Mouse (Mus musculus): ENCODE measurements around the gene Gm42674. TPM values are rescaled to one million over a fixed set of nuclear protein-coding genes. Genes with fewer than 3 reads are reported as not detected.

Gene Gm42674
- polyA plus RNA-seq, 1 experiment = not detected

DNA sequence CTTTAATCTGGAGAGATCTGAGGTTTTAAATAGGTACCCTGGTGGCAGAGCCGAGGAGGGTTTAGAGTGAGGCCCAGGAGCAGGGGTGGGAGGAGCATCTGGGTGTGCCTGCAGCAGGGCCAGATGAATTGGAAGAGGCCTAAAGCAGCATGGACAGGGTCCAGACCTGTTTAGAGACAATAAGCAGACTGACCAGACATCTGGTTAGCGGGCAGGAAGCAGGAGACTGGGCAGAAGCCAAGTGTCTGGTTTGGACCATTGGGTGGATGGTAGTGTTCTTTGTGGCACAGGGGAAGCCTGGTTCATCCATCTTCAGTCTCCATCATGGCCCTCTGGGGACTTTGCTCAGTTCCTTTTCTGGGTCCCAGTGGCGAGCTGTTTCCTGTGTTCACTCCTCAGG is 17.8 kb upstream of the Gm42674 start:
- DNase-seq (ENCODE audit: low read depth) = no peak
- TF ChIP-seq POLR2A (IDR thresholded peaks at IDR 0.05; ENCODE audit: borderline replicate concordance, extremely low read depth, insufficient read depth, insufficient read length, poor library complexity, severe bottlenecking) (no peak), CTCF (IDR thresholded peaks at IDR 0.05; ENCODE audit: borderline replicate concordance, extremely low read depth, insufficient read depth, insufficient read length) (no peak)

- TF ChIP-seq CTCF (IDR thresholded peaks at IDR 0.05; ENCODE audit: borderline replicate concordance, extremely low read depth, insufficient read depth, insufficient read length) (peak; percentile 91), POLR2A (IDR thresholded peaks at IDR 0.05; ENCODE audit: borderline replicate concordance, extremely low read depth, insufficient read depth, insufficient read length, poor library complexity, severe bottlenecking) (no peak)
- peak; percentile 83 for DNase-seq (ENCODE audit: low read depth)
Observed at GRCm38 (mm10) chr3:90585595-90585994, 16.1 kb upstream of the Gm42674 start.

GRCm38 (mm10) chr3:90586016-90586643 is 15.6 kb upstream of the Gm42674 start:
- no peak for DNase-seq (ENCODE audit: low read depth)
- TF ChIP-seq CTCF (IDR thresholded peaks at IDR 0.05; ENCODE audit: borderline replicate concordance, extremely low read depth, insufficient read depth, insufficient read length) = no peak
- no peak for TF ChIP-seq POLR2A (IDR thresholded peaks at IDR 0.05; ENCODE audit: borderline replicate concordance, extremely low read depth, insufficient read depth, insufficient read length, poor library complexity, severe bottlenecking)

DNA sequence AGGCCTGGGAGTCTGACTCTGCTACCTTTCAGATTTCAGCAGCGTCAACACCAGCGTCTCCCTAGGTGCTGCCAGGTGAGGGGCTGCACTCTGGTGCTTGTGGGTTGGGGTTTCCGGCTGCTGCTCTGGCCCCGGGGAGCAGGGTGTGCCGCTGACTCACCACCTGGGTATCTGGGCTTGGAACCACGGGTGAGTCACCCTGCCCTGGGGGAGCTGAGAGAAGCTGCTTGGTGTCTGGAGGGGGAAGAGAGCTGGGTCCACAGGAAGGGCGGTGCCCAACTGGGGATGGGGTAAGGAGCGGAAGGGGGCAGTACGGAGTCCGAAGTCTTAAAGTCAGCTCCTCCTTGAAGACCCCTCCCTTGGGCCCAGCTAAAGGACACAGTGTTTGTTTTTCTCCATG is 14.8 kb upstream of the Gm42674 start:
- TF ChIP-seq CTCF (IDR thresholded peaks at IDR 0.05; ENCODE audit: borderline replicate concordance, extremely low read depth, insufficient read depth, insufficient read length) (no peak), POLR2A (IDR thresholded peaks at IDR 0.05; ENCODE audit: borderline replicate concordance, extremely low read depth, insufficient read depth, insufficient read length, poor library complexity, severe bottlenecking) (no peak)
- no peak for DNase-seq (ENCODE audit: low read depth)

DNA sequence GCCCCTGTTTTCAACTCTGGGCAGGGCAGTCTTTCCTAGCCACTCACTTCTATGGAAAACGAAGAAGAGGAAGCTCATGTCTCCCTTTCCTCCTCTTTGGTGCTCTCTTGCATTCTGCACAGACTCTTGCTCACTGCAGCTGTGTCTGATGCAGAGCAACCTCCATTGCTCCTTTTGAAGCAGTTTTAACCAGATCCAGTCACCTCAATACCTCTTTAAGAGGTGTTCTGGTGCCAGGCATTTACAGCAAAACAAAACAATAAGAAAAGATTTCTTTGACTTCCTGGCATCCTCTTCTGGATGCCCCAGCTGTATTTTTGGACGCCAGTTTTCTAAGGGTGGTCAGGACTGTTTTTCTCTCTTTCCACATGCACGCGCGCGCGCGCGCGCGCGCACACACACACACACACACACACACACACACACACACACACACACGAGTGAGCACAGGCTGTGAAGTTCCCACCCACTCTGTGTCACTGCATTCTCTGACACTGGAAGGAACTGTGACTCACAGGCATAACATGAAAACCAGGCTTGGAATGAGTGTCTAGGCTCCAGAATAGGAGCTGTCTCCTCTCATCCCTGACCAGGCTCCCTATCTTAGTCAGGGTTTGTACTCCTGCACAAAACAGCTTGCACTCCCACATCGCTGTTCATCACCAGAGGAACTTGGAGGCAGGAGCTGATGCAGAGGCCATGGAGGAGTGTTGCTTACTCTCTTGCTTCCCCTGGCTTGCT is 14.2 kb upstream of the Gm42674 start:
- no peak for TF ChIP-seq POLR2A (IDR thresholded peaks at IDR 0.05; ENCODE audit: borderline replicate concordance, extremely low read depth, insufficient read depth, insufficient read length, poor library complexity, severe bottlenecking)
- TF ChIP-seq CTCF (IDR thresholded peaks at IDR 0.05; ENCODE audit: borderline replicate concordance, extremely low read depth, insufficient read depth, insufficient read length) = no peak
- no peak for DNase-seq (ENCODE audit: low read depth)

- no peak for DNase-seq (ENCODE audit: low read depth)
- TF ChIP-seq POLR2A (IDR thresholded peaks at IDR 0.05; ENCODE audit: borderline replicate concordance, extremely low read depth, insufficient read depth, insufficient read length, poor library complexity, severe bottlenecking) = no peak
- TF ChIP-seq CTCF (IDR thresholded peaks at IDR 0.05; ENCODE audit: borderline replicate concordance, extremely low read depth, insufficient read depth, insufficient read length) = no peak
Observed at GRCm38 (mm10) chr3:90589390-90589789, 12.3 kb upstream of the Gm42674 start.

- TF ChIP-seq POLR2A (IDR thresholded peaks at IDR 0.05; ENCODE audit: borderline replicate concordance, extremely low read depth, insufficient read depth, insufficient read length, poor library complexity, severe bottlenecking) = no peak
- no peak for TF ChIP-seq CTCF (IDR thresholded peaks at IDR 0.05; ENCODE audit: borderline replicate concordance, extremely low read depth, insufficient read depth, insufficient read length)
- DNase-seq (ENCODE audit: low read depth) = no peak
Observed at GRCm38 (mm10) chr3:90589947-90590346, 11.8 kb upstream of the Gm42674 start, which contains the start of gene S100a2. S100a2 (plus strand) TSS chr3:90590247.

- TF ChIP-seq POLR2A (IDR thresholded peaks at IDR 0.05; ENCODE audit: borderline replicate concordance, extremely low read depth, insufficient read depth, insufficient read length, poor library complexity, severe bottlenecking) = no peak
- no peak for TF ChIP-seq CTCF (IDR thresholded peaks at IDR 0.05; ENCODE audit: borderline replicate concordance, extremely low read depth, insufficient read depth, insufficient read length)
- DNase-seq (ENCODE audit: low read depth) = no peak
Observed at GRCm38 (mm10) chr3:90594466-90594865, 7.2 kb upstream of the Gm42674 start.

DNA sequence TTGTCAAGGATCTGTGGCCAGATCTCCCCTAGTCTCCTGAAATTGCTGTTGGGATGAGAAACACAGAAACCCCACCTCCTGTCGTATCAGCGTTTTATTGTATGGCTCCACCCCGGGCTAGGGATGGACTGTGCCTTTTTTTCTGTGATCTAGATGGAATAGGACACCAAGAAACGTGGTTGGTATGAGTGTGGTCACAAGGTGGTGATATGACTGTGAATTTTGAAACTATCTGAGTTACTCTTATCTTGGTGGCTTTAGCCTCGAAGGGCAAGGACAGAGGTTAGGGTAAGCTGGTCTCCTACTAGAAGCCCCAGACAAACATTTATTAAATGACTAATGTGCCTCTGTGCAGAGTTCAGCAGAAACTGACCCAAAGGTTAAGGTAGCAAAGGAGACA is 6.1 kb upstream of the Gm42674 start:
- DNase-seq (ENCODE audit: low read depth) = no peak
- TF ChIP-seq POLR2A (IDR thresholded peaks at IDR 0.05; ENCODE audit: borderline replicate concordance, extremely low read depth, insufficient read depth, insufficient read length, poor library complexity, severe bottlenecking) = no peak
- TF ChIP-seq CTCF (IDR thresholded peaks at IDR 0.05; ENCODE audit: borderline replicate concordance, extremely low read depth, insufficient read depth, insufficient read length) = no peak

DNA sequence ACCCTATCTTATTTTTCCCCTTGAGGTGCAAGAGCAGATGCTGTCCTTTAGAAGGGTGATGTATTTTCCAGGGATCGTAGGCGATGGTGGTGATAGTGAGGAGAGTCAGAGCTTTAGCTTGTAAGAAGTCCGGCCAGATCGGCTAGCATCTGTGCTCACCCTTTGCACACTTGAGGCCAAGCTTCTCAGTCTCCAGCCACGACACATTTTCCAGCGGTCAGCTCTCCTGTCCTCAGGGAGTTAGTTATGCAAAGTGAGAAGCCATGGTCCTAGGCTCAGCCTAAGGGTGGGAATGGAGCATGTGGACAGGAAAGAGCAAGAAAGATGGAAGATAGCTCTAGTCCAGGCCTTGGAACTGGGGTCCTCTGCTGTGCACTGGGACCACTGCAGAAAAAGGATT is 4.9 kb upstream of the Gm42674 start:
- TF ChIP-seq POLR2A (IDR thresholded peaks at IDR 0.05; ENCODE audit: borderline replicate concordance, extremely low read depth, insufficient read depth, insufficient read length, poor library complexity, severe bottlenecking) = no peak
- TF ChIP-seq CTCF (IDR thresholded peaks at IDR 0.05; ENCODE audit: borderline replicate concordance, extremely low read depth, insufficient read depth, insufficient read length) = no peak
- no peak for DNase-seq (ENCODE audit: low read depth)

GRCm38 (mm10) chr3:90597736-90598135 is 4.0 kb upstream of the Gm42674 start:
- no peak for TF ChIP-seq CTCF (IDR thresholded peaks at IDR 0.05; ENCODE audit: borderline replicate concordance, extremely low read depth, insufficient read depth, insufficient read length)
- TF ChIP-seq POLR2A (IDR thresholded peaks at IDR 0.05; ENCODE audit: borderline replicate concordance, extremely low read depth, insufficient read depth, insufficient read length, poor library complexity, severe bottlenecking) = no peak
- peak; percentile 5 for DNase-seq (ENCODE audit: low read depth)

DNA sequence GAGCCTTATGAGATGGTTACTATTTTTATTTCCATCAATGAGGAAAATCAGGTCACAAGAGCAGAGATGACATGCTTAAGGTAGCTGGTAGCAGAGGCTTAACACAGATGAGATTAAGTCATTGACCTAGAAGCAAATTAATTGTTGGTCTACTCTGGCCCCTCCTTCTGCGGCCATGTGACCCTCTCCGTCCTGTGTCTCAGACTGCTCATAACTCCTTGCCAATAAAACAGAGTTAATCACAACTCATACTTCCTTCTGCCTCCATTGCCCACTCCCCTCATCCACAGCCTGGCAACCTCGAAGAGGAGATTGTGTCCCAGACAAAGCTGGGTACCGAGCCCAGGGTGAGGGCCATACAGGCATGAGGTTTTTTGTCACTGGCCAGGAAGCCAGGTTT is 3.5 kb upstream of the Gm42674 start:
- TF ChIP-seq CTCF (IDR thresholded peaks at IDR 0.05; ENCODE audit: borderline replicate concordance, extremely low read depth, insufficient read depth, insufficient read length) (no peak), POLR2A (IDR thresholded peaks at IDR 0.05; ENCODE audit: borderline replicate concordance, extremely low read depth, insufficient read depth, insufficient read length, poor library complexity, severe bottlenecking) (no peak)
- no peak for DNase-seq (ENCODE audit: low read depth)
